Mouse (Mus musculus) embryonic facial prominence, embryonic 12.5 days (tissue): ENCODE measurements around the gene Uap1l1. TPM values are rescaled to one million over a fixed set of nuclear protein-coding genes. Genes with fewer than 3 reads are reported as not detected.

Experiments used
- ATAC-seq: fragments of 200-750 bp; cut with Nextera tagmentation; 2 replicates; pipeline ENCODE4 v1.8.0; 2017; ENCODE audit not compliant: insufficient number of reproducible peaks, insufficient read depth, low FRiP score, low TSS enrichment
- H3K27ac ChIP-seq: fragments of 300-500 bp; sonication (generic); 2 replicates; pipeline ENCODE4 v1.5.1; 2016; ENCODE audit warnings: mild to moderate bottlenecking
- H3K27me3 ChIP-seq: fragments of 300-500 bp; sonication (generic); 2 replicates; pipeline ENCODE4 v1.6.1; 2016; ENCODE audit warnings: mild to moderate bottlenecking, moderate library complexity
- H3K36me3 ChIP-seq: fragments of 300-500 bp; sonication (generic); 2 replicates; pipeline ENCODE4 v1.6.1; 2016; ENCODE audit warnings: mild to moderate bottlenecking
- H3K4me1 ChIP-seq: fragments of 300-500 bp; sonication (generic); 2 replicates; pipeline ENCODE4 v1.6.1; 2016
- H3K4me2 ChIP-seq: fragments of 300-500 bp; sonication (generic); replicated peaks from 2 replicates; pipeline ENCODE4 v1.6.1; 2016; ENCODE audit warnings: mild to moderate bottlenecking, moderate library complexity
- H3K4me3 ChIP-seq: fragments of 300-500 bp; sonication (generic); 2 replicates; pipeline ENCODE4 v1.5.1; 2016; ENCODE audit warnings: mild to moderate bottlenecking
- H3K9ac ChIP-seq: fragments of 300-500 bp; sonication (generic); 2 replicates; pipeline ENCODE4 v1.6.1; 2016; ENCODE audit warnings: mild to moderate bottlenecking, moderate library complexity
- H3K9me3 ChIP-seq: fragments of 300-500 bp; sonication (generic); 2 replicates; pipeline ENCODE4 v1.6.1; 2016; ENCODE audit warnings: mild to moderate bottlenecking, moderate library complexity
- WGBS: fragments of 180-500 bp; shearing (Covaris S2); methylation state at CpG from one replicate; pipeline ENCODE4 v1.1.7; 2016; 5-methylcytosine and 5-hydroxymethylcytosine counted together
- polyA plus RNA-seq: library from polyadenylated mRNA; unstranded; fragments of >200 nt; fragmentation: Nextera tagmentation; extraction: Ambion mirVana; gene quantifications from 2 replicates; pipeline ENCODE4 v1.2.1, GENCODE M21; 2016

The Uap1l1 gene
- polyA plus RNA-seq, 1 experiment from 2014 or later = 8.9 TPM

GRCm38 (mm10) chr2:25364761-25365090 is 756 bp downstream of the Uap1l1 start:
- Histone ChIP-seq H3K9ac (peak overlapping the region; percentile 69), H3K36me3 (no peaks in the 10 kb centered on the region), H3K4me1 (peaks cover 5% of the 10 kb centered on the region; the same call in 1 of the 2 replicates), H3K9me3 (no peaks in the 10 kb centered on the region), H3K27ac (no peak overlapping the region), H3K4me2 (peak overlapping the region; percentile 99), H3K27me3 (peaks cover 43% of the 10 kb centered on the region), H3K4me3 (peak overlapping the region; percentile 54)
- no peak; the same call in 1 of the 2 replicates for ATAC-seq
- WGBS = 24% methylated on average over 9 of the region's 9 CpGs

- peaks cover 43% of the 10 kb centered on the region for H3K27me3 ChIP-seq
- H3K9me3 ChIP-seq = no peaks in the 10 kb centered on the region
- ATAC-seq = no peak
- WGBS = 85% methylated on average over 4 of the region's 4 CpGs
- peak overlapping the region; percentile 54; the same call in 1 of the 2 replicates for H3K4me3 ChIP-seq
- no peak overlapping the region for H3K27ac ChIP-seq
- peaks cover 5% of the 10 kb centered on the region; the same call in 1 of the 2 replicates for H3K4me1 ChIP-seq
- no peak overlapping the region for H3K9ac ChIP-seq
- peak overlapping the region; percentile 99; the same call in 1 of the 2 replicates for H3K4me2 ChIP-seq
- no peaks in the 10 kb centered on the region for H3K36me3 ChIP-seq
Measured at GRCm38 (mm10) chr2:25364313-25364712, 1.2 kb downstream of the Uap1l1 start.

GRCm38 (mm10) chr2:25363478-25364178 is 1.9 kb downstream of the Uap1l1 start:
- H3K4me2 ChIP-seq = no peak overlapping the region
- H3K4me3 ChIP-seq = no peak overlapping the region
- 57% methylated on average over 13 of the region's 13 CpGs for WGBS
- no peak overlapping the region for H3K27ac ChIP-seq
- no peak overlapping the region for H3K9ac ChIP-seq
- H3K36me3 ChIP-seq = no peaks in the 10 kb centered on the region
- H3K27me3 ChIP-seq = peaks cover 43% of the 10 kb centered on the region
- no peaks in the 10 kb centered on the region for H3K9me3 ChIP-seq
- ATAC-seq = no peak
- H3K4me1 ChIP-seq = peaks cover 5% of the 10 kb centered on the region; the same call in 1 of the 2 replicates

- Histone ChIP-seq H3K4me1 (peaks cover 16% of the 10 kb centered on the region), H3K4me2 (no peak overlapping the region), H3K36me3 (no peaks in the 10 kb centered on the region), H3K27ac (no peak overlapping the region), H3K9me3 (no peaks in the 10 kb centered on the region), H3K9ac (no peak overlapping the region), H3K4me3 (no peak overlapping the region), H3K27me3 (peaks cover 26% of the 10 kb centered on the region)
- ATAC-seq = no peak
- 79% methylated on average over 4 of the region's 4 CpGs for WGBS
Measured at GRCm38 (mm10) chr2:25359848-25360247, 5.6 kb downstream of the Uap1l1 start.

GRCm38 (mm10) chr2:25356208-25357079 is 9.0 kb downstream of the Uap1l1 start, which contains the start of gene Dpp7:
Dpp7 (minus strand) TSS chr2:25356359.
- peak within 1 kb of the TSS; percentile 79 for H3K4me2 ChIP-seq
- no peak within 1 kb of the TSS for H3K27ac ChIP-seq
- no peaks in the 10 kb centered on the region for H3K27me3 ChIP-seq
- H3K4me3 ChIP-seq = peak within 1 kb of the TSS; percentile 55
- H3K36me3 ChIP-seq = peaks cover 21% of the 10 kb centered on the region
- peaks cover 15% of the 10 kb centered on the region for H3K4me1 ChIP-seq
- H3K9me3 ChIP-seq = no peaks in the 10 kb centered on the region
- H3K9ac ChIP-seq = peak within 1 kb of the TSS; percentile 40
- peak; percentile 80 for ATAC-seq
- 4% methylated on average over 13 of the region's 13 CpGs for WGBS

- no peak for ATAC-seq
- Histone ChIP-seq H3K27ac (no peak overlapping the region), H3K9me3 (no peaks in the 10 kb centered on the region), H3K9ac (0 out of 2 replicates have a peak overlapping the region, but pooled peaks have one; percentile 40), H3K27me3 (no peaks in the 10 kb centered on the region), H3K4me1 (peaks cover 15% of the 10 kb centered on the region), H3K4me3 (peak overlapping the region; percentile 55), H3K4me2 (peak overlapping the region; percentile 79), H3K36me3 (peaks cover 30% of the 10 kb centered on the region)
- WGBS = 39% methylated on average over 18 of the region's 18 CpGs
Measured at GRCm38 (mm10) chr2:25355419-25356066, 9.9 kb downstream of the Uap1l1 start.

GRCm38 (mm10) chr2:25354211-25354610 is 11.3 kb downstream of the Uap1l1 start:
- Histone ChIP-seq H3K9ac (no peak overlapping the region), H3K9me3 (no peaks in the 10 kb centered on the region), H3K4me1 (peaks cover 15% of the 10 kb centered on the region), H3K4me2 (no peak overlapping the region), H3K27me3 (no peaks in the 10 kb centered on the region), H3K36me3 (peaks cover 43% of the 10 kb centered on the region), H3K4me3 (no peak overlapping the region), H3K27ac (no peak overlapping the region)
- ATAC-seq = no peak
- 82% methylated on average over 6 of the region's 6 CpGs for WGBS

GRCm38 (mm10) chr2:25350701-25351100 is 14.8 kb downstream of the Uap1l1 start:
- Histone ChIP-seq H3K36me3 (peaks cover 75% of the 10 kb centered on the region), H3K4me2 (no peak overlapping the region), H3K27me3 (no peaks in the 10 kb centered on the region), H3K9ac (no peak overlapping the region), H3K9me3 (no peaks in the 10 kb centered on the region), H3K4me1 (peaks cover 7% of the 10 kb centered on the region), H3K27ac (no peak overlapping the region), H3K4me3 (no peak overlapping the region)
- no peak for ATAC-seq
- WGBS = 95% methylated on average over 3 of the region's 3 CpGs

- ATAC-seq = no peak
- H3K9ac ChIP-seq = no peak overlapping the region
- H3K9me3 ChIP-seq = no peaks in the 10 kb centered on the region
- 93% methylated on average over 4 of the region's 4 CpGs for WGBS
- H3K27me3 ChIP-seq = no peaks in the 10 kb centered on the region
- H3K4me3 ChIP-seq = no peak overlapping the region
- H3K27ac ChIP-seq = no peak overlapping the region
- peaks cover 87% of the 10 kb centered on the region for H3K36me3 ChIP-seq
- H3K4me2 ChIP-seq = no peak overlapping the region
- H3K4me1 ChIP-seq = no peaks in the 10 kb centered on the region
Measured at GRCm38 (mm10) chr2:25349499-25349898, 16.0 kb downstream of the Uap1l1 start.

- H3K27me3 ChIP-seq = no peaks in the 10 kb centered on the region
- no peak overlapping the region for H3K4me2 ChIP-seq
- H3K36me3 ChIP-seq = peaks cover 97% of the 10 kb centered on the region
- no peaks in the 10 kb centered on the region for H3K9me3 ChIP-seq
- 94% methylated on average over 7 of the region's 7 CpGs for WGBS
- no peak overlapping the region for H3K9ac ChIP-seq
- H3K27ac ChIP-seq = no peak overlapping the region
- H3K4me3 ChIP-seq = no peak overlapping the region
- no peak for ATAC-seq
- H3K4me1 ChIP-seq = no peaks in the 10 kb centered on the region
Measured at GRCm38 (mm10) chr2:25348162-25348561, 17.3 kb downstream of the Uap1l1 start.

GRCm38 (mm10) chr2:25338303-25338702 is 27.2 kb downstream of the Uap1l1 start:
- Histone ChIP-seq H3K4me2 (no peak overlapping the region), H3K27me3 (no peaks in the 10 kb centered on the region), H3K9ac (no peak overlapping the region), H3K4me1 (peaks cover 6% of the 10 kb centered on the region), H3K36me3 (peaks cover 81% of the 10 kb centered on the region), H3K4me3 (no peak overlapping the region), H3K9me3 (no peaks in the 10 kb centered on the region), H3K27ac (no peak overlapping the region)
- ATAC-seq = no peak
- WGBS = 93% methylated on average over 6 of the region's 6 CpGs
